Mouse (Mus musculus): ENCODE measurements around the gene Arhgap17. TPM values are rescaled to one million over a fixed set of nuclear protein-coding genes. Genes with fewer than 3 reads are reported as not detected.

The Arhgap17 gene
- polyA plus RNA-seq, 1 experiment from 2014 or later: 23.1 TPM

DNA sequence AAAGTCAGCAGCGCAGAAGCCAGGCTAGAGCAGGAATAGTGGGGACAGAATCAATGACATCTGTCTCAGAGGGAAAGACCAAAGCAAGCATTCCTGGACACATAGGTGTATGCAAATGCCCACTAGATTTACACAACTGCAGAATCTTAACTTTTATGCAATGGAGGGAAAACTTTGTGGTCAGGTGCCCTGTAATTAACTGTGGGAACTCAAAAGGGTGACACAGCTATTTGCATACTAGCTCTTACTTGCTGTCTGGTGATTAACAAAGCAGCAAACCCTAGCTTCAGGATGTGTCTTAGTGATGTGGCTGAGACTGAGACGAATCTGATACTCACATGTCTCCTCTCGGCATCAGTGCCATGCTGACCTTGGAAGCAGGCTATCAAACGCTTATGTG is 42.8 kb downstream of the Arhgap17 start:
- Histone ChIP-seq H3K9ac (no peak overlapping the region), H3K9me3 (no peaks in the 10 kb centered on the region), H3K4me2 (replicated peaks) (no peak overlapping the region), H3K4me3 (no peak overlapping the region), H3K27me3 (replicated peaks) (no peaks in the 10 kb centered on the region), H3K4me1 (no peaks in the 10 kb centered on the region), H3K27ac (no peak overlapping the region), H3K36me3 (peaks cover 31% of the 10 kb centered on the region)
- ATAC-seq (ENCODE audit: low FRiP score, low read depth): no peak
- 88% methylated on average over 4 of the region's 4 CpGs for WGBS

DNA sequence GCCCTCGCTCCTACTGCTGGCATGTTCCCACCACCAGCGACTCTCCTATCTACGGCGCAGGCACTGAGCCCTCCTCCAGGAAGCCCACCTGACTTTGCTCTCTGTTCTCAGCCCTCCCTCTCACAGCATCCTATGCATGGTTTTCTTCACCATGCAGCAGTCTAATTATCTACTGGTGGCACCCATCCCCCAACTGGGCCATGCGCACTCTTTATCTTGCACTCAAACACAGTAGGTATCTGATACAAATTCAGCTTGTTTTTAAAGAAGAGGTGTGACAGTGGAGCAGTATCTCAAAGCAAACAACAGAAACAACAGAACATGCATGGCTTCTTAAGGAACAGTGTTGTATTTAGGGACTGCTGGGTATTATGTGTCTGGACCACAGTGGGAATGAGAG is 43.7 kb downstream of the Arhgap17 start:
- H3K27me3 ChIP-seq (replicated peaks): no peaks in the 10 kb centered on the region
- H3K4me2 ChIP-seq (replicated peaks): no peak overlapping the region
- WGBS: 93% methylated on average over 5 of the region's 5 CpGs
- no peaks in the 10 kb centered on the region for H3K4me1 ChIP-seq
- H3K27ac ChIP-seq: no peak overlapping the region
- H3K36me3 ChIP-seq: peaks cover 37% of the 10 kb centered on the region
- H3K9me3 ChIP-seq: no peaks in the 10 kb centered on the region
- no peak overlapping the region for H3K9ac ChIP-seq
- H3K4me3 ChIP-seq: no peak overlapping the region
- ATAC-seq (ENCODE audit: low FRiP score, low read depth): no peak

DNA sequence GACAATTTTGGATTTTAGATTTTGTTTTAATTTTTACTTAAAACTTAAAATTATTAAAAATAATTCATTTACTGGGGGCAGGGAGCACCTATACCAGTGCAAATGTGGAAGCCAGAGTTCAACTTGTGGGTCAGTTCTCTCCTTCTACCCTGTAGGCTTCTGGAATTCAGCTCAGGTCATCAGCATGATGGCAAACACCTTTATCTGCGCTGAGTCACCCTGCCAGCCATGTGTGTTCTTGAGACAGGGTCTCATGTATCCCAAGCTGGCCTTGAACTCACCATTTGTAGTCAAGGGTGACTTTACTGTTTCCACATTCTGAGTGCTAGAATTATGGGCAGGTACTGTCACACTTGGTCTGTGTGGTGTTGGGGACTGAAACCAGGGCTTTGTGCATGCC is 45.6 kb downstream of the Arhgap17 start:
- 95% methylated on average over 1 of the region's 1 CpGs for WGBS
- Histone ChIP-seq H3K27ac (no peak overlapping the region), H3K36me3 (peaks cover 52% of the 10 kb centered on the region), H3K4me1 (no peaks in the 10 kb centered on the region), H3K4me2 (replicated peaks) (no peak overlapping the region), H3K27me3 (replicated peaks) (no peaks in the 10 kb centered on the region), H3K4me3 (no peak overlapping the region), H3K9ac (no peak overlapping the region), H3K9me3 (no peaks in the 10 kb centered on the region)
- no peak for ATAC-seq (ENCODE audit: low FRiP score, low read depth)

DNA sequence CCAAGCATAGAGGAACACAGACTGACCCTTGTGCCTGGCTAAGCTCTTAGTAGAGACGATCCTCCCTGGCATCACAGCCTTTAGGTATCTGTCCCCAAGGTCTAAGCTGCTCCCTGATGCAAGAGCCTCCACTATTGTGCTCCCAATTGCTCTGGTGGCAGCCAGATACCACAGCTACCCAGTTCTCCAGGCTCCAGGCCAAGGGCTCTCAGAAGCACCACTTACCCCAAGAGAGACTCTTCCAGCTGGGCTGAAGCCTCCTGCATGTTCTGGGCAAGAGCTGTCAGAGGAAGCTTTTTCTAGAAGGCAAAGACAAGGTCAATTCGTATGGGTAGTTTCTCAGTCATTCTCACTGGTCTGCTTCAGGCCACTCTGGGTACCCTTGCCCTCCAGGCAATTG is 46.3 kb downstream of the Arhgap17 start:
- ATAC-seq (ENCODE audit: low FRiP score, low read depth): no peak
- H3K9me3 ChIP-seq: no peaks in the 10 kb centered on the region
- peaks cover 58% of the 10 kb centered on the region for H3K36me3 ChIP-seq
- H3K27ac ChIP-seq: no peak overlapping the region
- H3K9ac ChIP-seq: no peak overlapping the region
- WGBS: 97% methylated on average over 2 of the region's 2 CpGs
- no peaks in the 10 kb centered on the region for H3K27me3 ChIP-seq (replicated peaks)
- no peaks in the 10 kb centered on the region for H3K4me1 ChIP-seq
- H3K4me2 ChIP-seq (replicated peaks): no peak overlapping the region
- H3K4me3 ChIP-seq: no peak overlapping the region

DNA sequence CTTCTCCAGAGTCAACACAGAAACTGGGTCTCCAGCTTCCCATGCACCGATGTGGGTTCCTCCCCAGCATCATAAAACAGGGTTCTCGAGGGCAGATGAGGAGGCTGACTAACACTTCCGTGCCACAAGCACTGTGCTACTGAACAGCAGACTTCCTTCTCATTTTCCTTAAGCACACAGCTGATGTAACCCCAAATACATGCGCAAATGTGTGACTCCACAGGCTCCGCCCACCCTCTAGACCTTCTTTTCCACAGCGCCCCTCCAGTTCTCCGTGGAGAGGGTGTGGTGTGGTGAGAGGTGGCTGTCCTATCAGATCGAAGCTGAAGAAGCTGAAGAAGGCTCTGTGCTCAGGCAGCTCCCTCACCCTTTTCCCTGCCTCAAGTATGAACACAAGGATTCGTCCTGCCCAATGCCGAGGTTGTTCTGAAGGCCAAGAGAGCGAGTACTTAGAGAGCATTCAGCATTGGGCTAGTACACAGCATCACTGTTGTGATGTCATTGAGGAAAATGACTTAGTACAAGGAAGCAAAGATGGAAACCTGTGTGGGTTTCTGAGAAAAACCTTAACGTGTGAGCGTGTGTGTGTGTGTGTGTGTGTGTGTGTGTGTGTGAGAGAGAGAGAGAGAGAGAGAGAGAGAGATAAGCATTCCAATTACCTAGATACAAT is 47.1 kb downstream of the Arhgap17 start:
- ATAC-seq (ENCODE audit: low FRiP score, low read depth): no peak
- 91% methylated on average over 13 of the region's 13 CpGs for WGBS
- peaks cover 62% of the 10 kb centered on the region for H3K36me3 ChIP-seq

DNA sequence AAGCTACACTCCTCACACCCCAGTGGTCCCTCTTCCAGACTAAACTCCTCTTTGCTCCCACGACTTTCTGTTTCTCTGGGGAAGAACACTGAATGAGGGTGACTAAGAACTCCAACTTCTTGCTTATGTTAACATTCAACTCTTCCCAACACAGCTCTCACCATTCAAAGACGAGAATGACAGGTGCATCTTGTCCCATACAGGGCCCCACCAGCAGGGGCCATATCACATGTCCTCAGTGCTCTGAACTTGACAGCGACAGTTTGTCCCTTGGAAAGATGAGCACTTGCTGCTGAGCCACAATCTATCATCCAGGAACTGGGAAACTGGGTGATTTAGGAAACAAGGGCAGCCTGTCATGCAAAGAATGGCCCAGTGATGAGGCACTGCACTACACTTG is 57.0 kb downstream of the Arhgap17 start:
- Histone ChIP-seq H3K9ac (no peak overlapping the region), H3K4me1 (no peaks in the 10 kb centered on the region), H3K27me3 (replicated peaks) (no peaks in the 10 kb centered on the region), H3K9me3 (no peaks in the 10 kb centered on the region), H3K4me3 (no peak overlapping the region), H3K27ac (no peak overlapping the region), H3K4me2 (replicated peaks) (no peak overlapping the region), H3K36me3 (peaks cover 65% of the 10 kb centered on the region)
- WGBS: 88% methylated on average over 3 of the region's 3 CpGs
- ATAC-seq (ENCODE audit: low FRiP score, low read depth): no peak

More for the DNA sequence above, 47.1 kb downstream of the Arhgap17 start:
- Histone ChIP-seq H3K27me3 (replicated peaks) (no peaks in the 10 kb centered on the region), H3K4me3 (no peak overlapping the region), H3K4me2 (replicated peaks) (no peak overlapping the region), H3K9me3 (no peaks in the 10 kb centered on the region), H3K4me1 (no peaks in the 10 kb centered on the region), H3K9ac (no peak overlapping the region), H3K27ac (no peak overlapping the region)

DNA sequence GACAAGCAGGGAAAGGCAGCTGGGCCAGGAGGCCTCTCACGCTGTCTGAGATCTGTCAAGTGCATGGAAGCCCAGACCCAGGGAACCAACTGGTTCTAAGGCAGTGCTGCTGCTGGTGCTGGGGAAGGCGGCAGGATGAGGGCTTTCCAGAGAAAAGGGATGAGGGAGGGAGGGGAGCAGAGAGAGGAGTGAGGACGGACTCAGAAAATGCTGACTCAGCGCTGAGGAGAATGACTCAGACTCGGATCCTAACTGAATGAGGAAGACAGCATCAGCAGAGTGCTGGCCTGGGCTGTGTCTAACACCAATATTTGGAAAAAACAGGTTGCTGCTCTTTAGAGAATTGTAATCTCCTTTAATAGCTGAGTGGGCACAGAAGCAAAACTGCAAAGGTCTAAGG is 57.9 kb downstream of the Arhgap17 start:
- no peak for ATAC-seq (ENCODE audit: low FRiP score, low read depth)
- no peak overlapping the region for H3K27ac ChIP-seq
- no peaks in the 10 kb centered on the region for H3K9me3 ChIP-seq
- peaks cover 68% of the 10 kb centered on the region for H3K36me3 ChIP-seq
- no peak overlapping the region for H3K4me2 ChIP-seq (replicated peaks)
- no peaks in the 10 kb centered on the region for H3K4me1 ChIP-seq
- 76% methylated on average over 5 of the region's 5 CpGs for WGBS
- no peak overlapping the region for H3K9ac ChIP-seq
- no peak overlapping the region for H3K4me3 ChIP-seq
- H3K27me3 ChIP-seq (replicated peaks): no peaks in the 10 kb centered on the region

DNA sequence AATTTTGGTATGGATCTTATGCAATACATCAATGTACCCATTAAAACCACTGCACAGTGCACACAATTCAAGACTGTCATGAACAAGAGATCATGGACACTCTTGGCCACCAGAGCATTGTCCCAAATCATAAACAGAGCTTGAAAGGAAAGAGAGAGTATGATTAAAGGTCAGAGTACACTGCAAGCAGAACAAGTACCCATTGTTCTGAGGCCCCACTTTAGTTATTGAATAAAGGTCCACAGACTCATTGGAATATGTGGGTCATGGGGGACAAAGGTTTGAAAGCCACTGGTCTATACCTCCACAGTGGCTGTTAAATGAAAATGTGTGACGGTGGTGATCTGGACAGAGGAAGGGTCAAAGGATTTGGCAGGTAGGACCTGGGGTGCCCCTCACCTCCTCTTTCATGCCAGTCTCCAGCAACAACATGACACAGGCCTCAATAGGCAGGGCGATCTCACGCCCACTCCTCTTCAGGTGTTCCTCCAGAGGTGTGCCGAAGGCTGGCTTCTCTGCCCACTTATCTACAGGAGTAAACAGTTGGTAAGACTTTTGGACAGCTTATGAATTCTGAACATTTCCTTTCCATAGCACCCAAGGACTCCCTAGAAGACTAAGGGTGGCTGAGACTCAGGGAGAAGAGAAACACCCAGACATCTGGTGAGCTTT is 61.7 kb downstream of the Arhgap17 start:
- Histone ChIP-seq H3K9ac (no peak overlapping the region), H3K36me3 (peaks cover 75% of the 10 kb centered on the region)
- 97% methylated on average over 4 of the region's 4 CpGs for WGBS

DNA sequence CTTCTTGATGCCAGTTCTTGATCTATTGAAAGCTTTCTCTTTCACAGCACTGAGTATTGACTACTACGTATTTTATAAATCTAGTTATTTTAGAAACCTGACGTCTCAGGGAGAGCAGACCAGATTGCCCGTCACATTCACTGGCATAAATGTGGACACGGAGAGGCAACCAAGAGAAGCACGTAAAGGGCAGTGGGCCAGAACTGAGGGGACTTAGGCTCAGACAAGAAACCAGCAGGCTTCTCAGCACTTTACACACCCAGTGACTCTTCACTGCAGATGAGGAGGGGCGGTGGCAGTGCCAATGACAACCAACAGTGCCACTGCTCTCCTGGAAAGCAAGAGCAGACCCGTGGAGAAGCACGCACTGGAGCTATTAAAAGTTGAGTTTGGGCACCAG is 62.5 kb downstream of the Arhgap17 start:
- Histone ChIP-seq H3K36me3 (peaks cover 71% of the 10 kb centered on the region), H3K27ac (no peak overlapping the region), H3K9ac (no peak overlapping the region), H3K4me3 (no peak overlapping the region), H3K9me3 (no peaks in the 10 kb centered on the region), H3K4me1 (no peaks in the 10 kb centered on the region), H3K4me2 (replicated peaks) (no peak overlapping the region), H3K27me3 (replicated peaks) (no peaks in the 10 kb centered on the region)
- no peak for ATAC-seq (ENCODE audit: low FRiP score, low read depth)
- 96% methylated on average over 8 of the region's 8 CpGs for WGBS

More for the DNA sequence above, 61.7 kb downstream of the Arhgap17 start:
- no peak for ATAC-seq (ENCODE audit: low FRiP score, low read depth)
- no peaks in the 10 kb centered on the region for H3K9me3 ChIP-seq
- H3K4me2 ChIP-seq (replicated peaks): no peak overlapping the region
- no peak overlapping the region for H3K4me3 ChIP-seq
- no peaks in the 10 kb centered on the region for H3K4me1 ChIP-seq
- H3K27me3 ChIP-seq (replicated peaks): no peaks in the 10 kb centered on the region
- H3K27ac ChIP-seq: no peak overlapping the region

DNA sequence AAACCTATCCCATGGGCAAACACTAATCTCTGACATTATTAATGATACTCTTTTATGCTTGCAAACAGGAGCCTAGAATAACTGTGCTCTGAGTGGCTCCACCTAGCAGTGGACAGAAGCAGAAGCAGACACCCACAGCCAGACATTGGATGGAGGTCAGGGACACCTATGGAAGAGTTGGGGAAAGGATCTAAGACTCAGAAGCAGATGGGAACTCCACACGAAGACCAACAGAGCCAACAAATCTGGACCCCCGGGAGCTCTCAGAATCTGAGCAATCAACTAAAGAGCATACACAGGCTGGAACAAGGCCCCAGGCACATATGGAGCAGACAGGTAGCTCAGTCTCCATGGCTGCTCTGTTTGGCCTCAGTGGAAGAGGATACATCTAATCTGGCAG is 64.3 kb downstream of the Arhgap17 start:
- Histone ChIP-seq H3K4me1 (no peaks in the 10 kb centered on the region), H3K9me3 (no peaks in the 10 kb centered on the region), H3K4me2 (replicated peaks) (no peak overlapping the region), H3K27me3 (replicated peaks) (no peaks in the 10 kb centered on the region), H3K9ac (no peak overlapping the region), H3K36me3 (peaks cover 57% of the 10 kb centered on the region), H3K27ac (no peak overlapping the region), H3K4me3 (no peak overlapping the region)
- WGBS: 90% methylated on average over 2 of the region's 2 CpGs
- no peak for ATAC-seq (ENCODE audit: low FRiP score, low read depth)

DNA sequence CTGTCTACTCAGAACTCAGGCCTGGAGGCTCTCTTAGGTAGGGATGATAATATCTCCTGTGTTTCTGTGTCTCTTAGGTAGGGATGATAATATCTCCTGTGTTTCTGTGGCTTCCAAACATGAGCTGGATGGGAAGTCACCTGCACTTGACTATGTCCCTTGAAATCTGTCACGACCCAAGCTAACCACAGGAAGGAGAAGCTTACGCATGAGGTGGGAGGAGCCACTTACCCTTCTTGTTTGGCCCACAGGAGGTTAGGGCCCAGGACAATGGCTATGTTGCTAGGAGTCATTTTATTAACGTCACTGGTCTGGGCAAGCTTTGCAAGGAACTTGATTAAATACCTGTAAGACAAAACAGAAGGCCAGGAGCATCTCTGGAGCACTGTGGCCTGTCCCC is 69.5 kb downstream of the Arhgap17 start:
- peaks cover 62% of the 10 kb centered on the region for H3K36me3 ChIP-seq
- H3K4me2 ChIP-seq (replicated peaks): no peak overlapping the region
- no peak overlapping the region for H3K9ac ChIP-seq
- no peak overlapping the region for H3K4me3 ChIP-seq
- no peaks in the 10 kb centered on the region for H3K9me3 ChIP-seq
- no peak overlapping the region for H3K27ac ChIP-seq
- H3K4me1 ChIP-seq: no peaks in the 10 kb centered on the region
- no peaks in the 10 kb centered on the region for H3K27me3 ChIP-seq (replicated peaks)
- no peak for ATAC-seq (ENCODE audit: low FRiP score, low read depth)
- WGBS: 65% methylated on average over 3 of the region's 3 CpGs

DNA sequence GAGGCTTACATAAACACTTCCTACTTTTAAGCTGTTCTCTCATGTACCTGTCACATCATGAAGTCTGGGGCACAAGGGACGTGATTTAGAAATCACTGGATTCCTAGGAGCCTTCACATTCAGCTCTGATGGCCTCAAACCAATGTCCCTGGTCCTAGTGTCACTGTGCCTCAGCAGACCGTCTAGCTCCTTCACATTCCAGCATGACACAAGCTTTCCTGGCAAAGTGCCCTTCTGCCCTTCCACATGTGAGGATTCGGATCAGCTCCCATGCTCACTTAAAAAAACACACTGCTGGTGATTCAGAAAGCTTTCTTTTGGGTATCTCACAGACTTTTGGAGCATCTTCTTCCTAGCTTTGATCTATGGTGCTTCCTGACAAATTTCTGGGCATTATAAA is 71.5 kb downstream of the Arhgap17 start:
- H3K4me1 ChIP-seq: no peaks in the 10 kb centered on the region
- H3K27ac ChIP-seq: no peak overlapping the region
- H3K27me3 ChIP-seq (replicated peaks): no peaks in the 10 kb centered on the region
- H3K4me3 ChIP-seq: no peak overlapping the region
- H3K9me3 ChIP-seq: no peaks in the 10 kb centered on the region
- 75% methylated on average over 3 of the region's 3 CpGs for WGBS
- H3K36me3 ChIP-seq: peaks cover 61% of the 10 kb centered on the region
- no peak for ATAC-seq (ENCODE audit: low FRiP score, low read depth)
- no peak overlapping the region for H3K4me2 ChIP-seq (replicated peaks)
- H3K9ac ChIP-seq: no peak overlapping the region

DNA sequence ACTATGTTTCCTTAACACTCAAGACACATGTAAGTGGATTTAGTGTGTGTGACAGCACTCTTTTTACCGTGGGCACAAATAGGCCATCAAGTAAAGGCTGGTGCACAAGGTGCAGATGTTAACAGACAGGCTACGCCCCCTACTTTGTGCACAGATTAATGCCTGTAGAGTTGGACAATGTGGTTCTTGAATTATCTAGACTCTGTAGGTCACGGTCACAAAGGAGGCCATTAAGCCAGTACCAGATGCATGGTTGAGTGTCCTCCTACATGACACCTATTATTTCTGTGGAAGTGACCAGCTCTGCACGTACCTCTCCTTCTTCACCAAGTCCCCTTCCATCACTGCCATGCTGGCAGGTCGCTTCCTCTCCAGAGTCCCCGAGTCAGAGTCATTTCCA is 73.6 kb downstream of the Arhgap17 start:
- H3K9me3 ChIP-seq: no peaks in the 10 kb centered on the region
- H3K9ac ChIP-seq: no peak overlapping the region
- no peak overlapping the region for H3K27ac ChIP-seq
- peaks cover 76% of the 10 kb centered on the region for H3K36me3 ChIP-seq
- 76% methylated on average over 6 of the region's 6 CpGs for WGBS
- H3K4me2 ChIP-seq (replicated peaks): no peak overlapping the region
- H3K4me3 ChIP-seq: no peak overlapping the region
- no peaks in the 10 kb centered on the region for H3K4me1 ChIP-seq
- no peaks in the 10 kb centered on the region for H3K27me3 ChIP-seq (replicated peaks)
- no peak for ATAC-seq (ENCODE audit: low FRiP score, low read depth)
